Mouse (Mus musculus) embryonic fibroblast, embryonic 13.5 days (primary cell): ENCODE measurements at regions not wholly inside any gene's neighbourhood (a gene's known extent, or its start where the extent isn't known, plus 50 kb on each side); places are given as distances from the start of the nearest gene placed in this dataset.

Source experiments
- CTCF ChIP-seq: IDR thresholded peaks from 2 replicates; pipeline ENCODE4 v1.5.1; 2011; ENCODE audit warnings: mild to moderate bottlenecking, control low read depth, low read length, moderate library complexity, borderline replicate concordance; ENCODE audit not compliant: insufficient read depth
- POLR2A ChIP-seq: IDR thresholded peaks from 2 replicates; pipeline ENCODE4 v1.6.1; 2011; ENCODE audit warnings: low read depth, mild to moderate bottlenecking, control low read depth, low read length, moderate library complexity

- TF ChIP-seq CTCF (no peak), POLR2A (no peak)
Measured at GRCm38 (mm10) chr10:12144691-12145090, 724.5 kb downstream of the Utrn start.
